Mouse (Mus musculus) layer of hippocampus, adult 2 months (tissue): ENCODE results near the gene Unc5b. TPM values are rescaled to one million over a fixed set of nuclear protein-coding genes. Genes with fewer than 3 reads are reported as not detected.

Experiments used
- DNase-seq, 2 experiments: peaks; one replicate each; pipeline ENCODE4 v3.0.0; 2022; ENCODE audit warnings: low spot score in 2 of 2
- H3K27ac ChIP-seq: fragments of 200-600 bp; 2 replicates; pipeline ENCODE4 v1.8.1; 2022
- H3K4me3 ChIP-seq: fragments of 200-600 bp; 2 replicates; pipeline ENCODE4 v1.8.1; 2022; ENCODE audit warnings: mild to moderate bottlenecking
- CTCF ChIP-seq: fragments of 200-600 bp; conservative IDR thresholded peaks from 2 replicates; pipeline ENCODE4 v1.8.1; 2022; ENCODE audit warnings: antibody characterized with exemption, mild to moderate bottlenecking, moderate library complexity
- total RNA-seq, 2 experiments: library from RNA; stranded (reverse); gene quantifications; 2 replicates each; pipeline ENCODE4 v1.2.3; 2021

The Unc5b gene
- total RNA-seq, 2 experiments from 2014 or later = 10.7 to 11.2 TPM

DNA sequence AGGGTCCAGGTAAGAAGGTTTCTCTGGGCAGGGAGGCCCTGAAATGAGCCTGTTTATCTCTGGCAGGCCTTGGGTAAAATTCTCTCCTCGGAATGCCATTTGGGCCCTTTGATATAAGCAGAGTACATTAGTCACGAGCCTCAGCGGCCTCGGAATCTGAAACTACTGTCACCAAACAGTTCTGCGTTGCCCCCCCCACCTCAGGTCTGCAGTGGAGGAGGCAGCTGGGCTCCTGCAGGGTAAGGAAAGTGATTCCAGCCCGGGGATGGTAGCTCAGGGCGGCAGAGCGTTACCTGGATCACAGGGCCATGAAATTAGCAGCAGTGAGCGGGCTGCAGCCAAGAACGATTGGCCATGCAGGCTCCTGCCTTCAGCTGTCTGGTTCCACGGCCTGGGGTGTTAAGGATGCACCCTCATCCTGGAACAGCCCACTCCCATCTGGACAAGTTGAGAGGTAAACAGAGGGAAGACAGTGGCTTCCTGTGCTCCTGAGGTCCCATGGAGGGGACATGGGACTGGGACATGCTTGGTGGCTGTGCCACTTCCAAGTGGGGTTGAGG is 94.1 kb downstream of the Unc5b start:
- Histone ChIP-seq H3K4me3 (no peak overlapping the region), H3K27ac (no peak overlapping the region)
- DNase-seq = no peak
- no peak for TF ChIP-seq CTCF

DNA sequence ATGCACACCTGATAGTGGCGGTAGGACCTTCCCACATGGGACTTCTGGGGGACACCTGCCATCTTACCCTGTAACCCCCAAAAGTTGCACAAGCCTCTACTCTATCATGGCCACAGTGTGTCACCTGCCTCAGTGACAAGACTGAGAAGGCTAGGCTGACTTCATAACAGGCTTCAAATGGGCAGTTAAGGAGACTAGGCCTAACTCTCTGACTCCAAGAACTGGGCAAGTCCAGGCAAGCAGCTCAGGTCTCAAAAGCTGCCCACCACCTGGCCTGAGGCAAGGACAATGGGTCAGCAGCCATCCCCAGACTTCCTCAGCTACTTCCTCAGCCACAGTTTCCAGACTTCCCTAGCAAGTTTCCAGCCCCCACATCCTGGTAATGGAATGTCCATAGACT is 95.6 kb downstream of the Unc5b start:
- Histone ChIP-seq H3K27ac (no peak overlapping the region), H3K4me3 (no peak overlapping the region)
- DNase-seq = no peak
- TF ChIP-seq CTCF = no peak

DNA sequence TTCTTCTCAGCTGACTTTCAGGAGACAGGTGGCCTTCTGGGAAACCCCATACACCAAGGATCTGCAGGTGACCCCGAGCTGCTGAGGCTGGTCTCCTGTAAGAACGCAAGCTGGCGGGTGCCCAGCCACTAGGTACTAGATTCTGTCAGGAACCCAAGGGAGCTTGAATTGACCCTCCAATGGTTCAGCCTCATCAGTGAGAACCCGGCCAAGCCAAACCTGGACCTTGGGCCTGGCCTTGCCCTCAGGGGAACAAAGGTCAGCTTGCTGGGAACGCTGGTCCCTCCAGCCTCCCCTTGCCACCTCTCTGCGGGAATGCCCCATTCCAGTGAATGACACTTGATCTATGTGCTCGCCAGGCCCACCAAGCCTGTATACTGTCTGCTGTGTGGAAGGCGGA is 97.9 kb downstream of the Unc5b start:
- Histone ChIP-seq H3K27ac (no peak overlapping the region), H3K4me3 (no peak overlapping the region)
- DNase-seq = no peak
- TF ChIP-seq CTCF = no peak

DNA sequence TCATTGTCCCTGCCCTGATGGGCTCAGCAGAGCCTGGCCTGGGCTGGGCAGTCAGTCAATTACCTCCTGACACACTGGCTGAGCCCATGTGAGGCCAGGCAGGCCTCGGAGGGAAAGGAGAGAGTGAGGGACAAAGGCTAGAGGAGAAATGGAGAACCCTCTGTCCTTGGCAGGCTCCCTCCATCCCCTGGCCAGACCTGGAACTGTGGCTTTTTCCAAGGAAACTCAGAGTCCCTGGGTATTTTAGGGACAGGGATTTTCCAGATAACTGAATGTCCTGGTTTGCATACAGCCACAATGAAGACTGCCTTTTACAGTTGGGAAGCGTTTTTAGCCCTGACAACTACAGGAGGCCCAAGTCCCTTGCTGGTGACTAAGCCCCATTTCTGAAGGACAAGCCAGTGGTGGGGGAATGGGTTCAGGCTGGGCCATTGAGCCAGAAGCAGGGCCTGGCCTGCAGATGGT is 99.0 kb downstream of the Unc5b start:
- no peak for DNase-seq
- Histone ChIP-seq H3K27ac (peak overlapping the region; percentile 33; the same call in 1 of the 2 replicates), H3K4me3 (no peak overlapping the region)
- TF ChIP-seq CTCF = no peak

DNA sequence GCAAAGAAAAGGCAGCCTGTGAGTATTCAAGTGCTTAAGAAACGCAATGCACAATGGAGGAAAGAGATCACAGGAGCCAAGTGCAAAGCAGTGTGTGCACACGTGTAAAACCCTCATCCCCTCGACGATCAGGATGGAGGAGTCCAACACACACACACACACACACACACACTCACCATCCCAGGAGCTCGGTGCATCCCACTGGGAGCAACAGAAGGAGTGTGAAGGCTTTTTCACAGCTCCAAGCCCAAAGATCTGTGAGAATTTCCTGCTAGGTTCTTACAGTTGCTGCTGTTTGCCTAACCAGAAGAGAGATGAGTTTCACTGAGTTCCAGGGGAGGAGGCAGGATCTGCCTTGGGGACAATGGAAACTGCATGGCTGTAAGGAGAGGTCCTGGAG is 99.6 kb downstream of the Unc5b start:
- DNase-seq = no peak
- Histone ChIP-seq H3K27ac (peak overlapping the region; percentile 33; the same call in 1 of the 2 replicates), H3K4me3 (no peak overlapping the region)
- TF ChIP-seq CTCF = no peak

DNA sequence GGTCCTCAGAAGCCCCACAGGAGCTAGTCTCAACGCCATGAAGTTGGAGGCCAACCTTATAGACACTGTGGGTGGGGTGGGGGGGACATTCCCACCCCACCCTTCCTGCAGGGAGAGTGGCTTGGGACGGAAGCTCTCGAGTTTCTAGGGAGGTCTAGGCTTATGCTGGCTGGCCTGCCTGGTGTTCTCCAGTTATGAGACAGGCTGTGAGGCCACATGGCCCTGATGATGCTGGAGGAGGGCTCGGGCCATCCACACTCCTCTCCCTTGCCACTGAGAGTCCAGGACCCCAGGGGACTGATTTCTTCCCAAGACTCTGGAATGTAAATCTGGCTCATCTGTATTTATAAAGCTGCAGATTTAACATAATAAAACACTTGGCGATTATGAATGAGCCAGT is 104.1 kb downstream of the Unc5b start:
- Histone ChIP-seq H3K4me3 (no peak overlapping the region), H3K27ac (no peak overlapping the region)
- DNase-seq = no peak
- TF ChIP-seq CTCF = no peak

DNA sequence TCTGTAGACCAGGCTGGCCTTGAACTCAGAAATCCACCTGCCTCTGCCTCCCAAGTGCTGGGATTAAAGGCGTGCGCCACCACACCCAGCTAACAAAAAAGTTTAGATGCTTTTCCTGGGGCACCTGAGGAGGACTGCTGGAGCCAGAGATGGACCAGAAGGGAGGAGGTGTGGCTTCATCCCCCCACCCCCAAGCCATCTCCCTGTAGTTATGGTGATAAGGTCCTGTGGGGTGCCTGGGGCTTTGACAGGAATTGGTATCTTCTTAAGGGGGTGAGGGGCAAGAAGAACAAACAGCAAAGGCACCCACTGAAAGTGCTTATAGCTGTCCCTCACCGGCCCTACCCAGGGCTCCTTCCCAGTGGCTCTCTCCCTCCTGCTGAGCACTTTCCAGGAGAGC is 104.5 kb downstream of the Unc5b start:
- DNase-seq = no peak
- Histone ChIP-seq H3K4me3 (no peak overlapping the region), H3K27ac (no peak overlapping the region)
- no peak for TF ChIP-seq CTCF

DNA sequence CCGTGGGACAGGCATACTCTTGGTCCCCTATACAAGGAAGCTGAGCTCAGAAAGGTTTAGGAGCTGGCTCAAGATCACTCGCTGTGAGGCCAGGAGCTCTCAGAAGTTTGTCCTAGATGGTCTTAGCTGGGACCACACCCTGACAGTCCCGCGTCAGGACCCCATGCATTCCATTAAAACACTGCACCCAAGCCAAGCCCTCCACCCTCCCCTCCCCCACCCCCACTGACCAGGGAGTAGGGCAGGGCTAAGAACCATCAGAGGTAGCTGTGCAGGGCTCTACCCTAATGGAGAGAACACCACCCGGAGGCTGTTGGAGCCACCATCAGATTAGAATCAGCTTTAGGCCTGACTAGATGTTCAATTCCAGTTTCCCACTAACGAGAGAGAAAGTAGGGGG is 106.9 kb downstream of the Unc5b start:
- no peak overlapping the region for H3K27ac ChIP-seq
- DNase-seq = no peak
- no peak for TF ChIP-seq CTCF
- H3K4me3 ChIP-seq = no peak overlapping the region

DNA sequence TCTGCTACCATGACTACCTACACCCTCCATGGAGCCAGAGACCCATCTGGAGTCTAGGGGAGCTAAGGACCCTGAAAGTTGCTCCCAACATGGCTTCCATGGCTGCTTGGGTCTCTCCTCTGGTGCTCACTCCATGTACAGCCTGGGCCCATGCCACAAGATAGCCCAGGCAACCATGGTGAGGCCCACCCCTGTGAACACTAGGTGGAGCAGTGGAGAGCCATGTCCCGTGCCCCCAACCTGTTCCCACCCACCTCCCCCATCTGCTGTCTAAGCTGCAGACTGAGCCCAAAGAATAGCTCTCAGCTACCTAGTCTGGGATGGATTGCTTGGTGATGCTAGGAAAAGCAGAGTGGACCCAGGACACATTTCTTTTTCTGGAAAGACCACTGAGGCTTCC is 108.0 kb downstream of the Unc5b start:
- TF ChIP-seq CTCF = peak; percentile 47
- no peak for DNase-seq
- H3K27ac ChIP-seq = no peak overlapping the region
- H3K4me3 ChIP-seq = no peak overlapping the region

DNA sequence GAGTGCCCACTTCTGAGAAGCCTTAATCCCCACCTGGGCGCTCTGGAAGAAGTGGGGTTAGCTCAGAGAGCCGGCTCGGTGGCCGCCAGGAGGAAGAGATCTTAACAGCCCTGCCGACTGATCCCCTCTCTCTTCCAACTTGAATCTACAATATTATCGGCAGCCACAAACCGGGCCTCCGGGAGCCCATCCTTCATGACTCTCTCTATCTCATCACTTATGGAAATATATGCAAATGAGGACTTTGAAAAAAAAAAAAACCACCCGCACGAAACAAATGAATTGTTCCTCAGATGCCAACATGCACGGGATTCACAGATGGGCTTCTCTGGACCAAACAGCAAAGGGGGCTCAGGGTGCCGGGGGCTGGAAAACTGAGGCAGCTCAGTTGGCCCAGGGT is 109.7 kb downstream of the Unc5b start:
- TF ChIP-seq CTCF = no peak
- no peak for DNase-seq
- H3K27ac ChIP-seq = no peak overlapping the region; the same call in 1 of the 2 replicates
- H3K4me3 ChIP-seq = no peak overlapping the region

DNA sequence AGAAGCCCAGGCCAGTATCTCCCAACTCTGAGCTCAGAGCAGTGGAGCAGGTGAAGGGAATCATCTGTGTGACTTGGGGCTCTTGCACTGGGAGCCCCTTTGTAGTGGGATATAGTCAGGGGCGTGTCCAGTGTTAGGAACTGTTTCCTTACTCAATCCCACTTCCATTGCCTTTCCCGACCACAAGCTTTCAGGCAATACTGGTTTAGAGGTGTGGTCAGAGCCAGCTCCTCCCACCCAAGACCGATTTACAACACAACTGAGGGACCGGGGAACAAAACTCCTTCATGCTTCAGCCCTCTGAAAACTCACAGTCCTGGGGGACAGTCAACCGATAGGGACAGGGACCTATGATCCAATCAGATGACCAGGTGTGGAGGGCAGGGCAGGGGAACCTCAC is 110.9 kb downstream of the Unc5b start:
- no peak overlapping the region for H3K4me3 ChIP-seq
- no peak for DNase-seq
- no peak for TF ChIP-seq CTCF
- H3K27ac ChIP-seq = no peak overlapping the region

DNA sequence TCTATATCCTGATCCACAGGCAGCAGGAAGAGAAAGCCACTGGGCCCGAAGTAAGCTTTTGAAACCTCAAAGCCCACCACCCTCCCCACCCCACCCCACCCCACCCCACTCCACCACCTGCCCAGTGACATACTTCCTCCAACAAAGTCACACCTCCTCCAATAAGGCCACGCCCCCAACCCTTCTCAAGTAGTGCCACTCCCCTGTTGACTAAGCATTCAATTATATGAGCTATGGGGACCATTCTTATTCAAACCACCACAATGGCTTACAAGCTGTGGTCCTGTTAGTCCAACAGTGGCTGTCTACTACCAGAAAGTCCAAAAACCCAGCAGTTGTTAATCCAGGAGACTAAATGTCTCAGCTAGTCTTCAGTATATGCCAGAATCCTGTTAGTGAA is 112.9 kb downstream of the Unc5b start:
- no peak overlapping the region for H3K27ac ChIP-seq
- no peak overlapping the region for H3K4me3 ChIP-seq
- TF ChIP-seq CTCF = no peak
- DNase-seq = no peak

DNA sequence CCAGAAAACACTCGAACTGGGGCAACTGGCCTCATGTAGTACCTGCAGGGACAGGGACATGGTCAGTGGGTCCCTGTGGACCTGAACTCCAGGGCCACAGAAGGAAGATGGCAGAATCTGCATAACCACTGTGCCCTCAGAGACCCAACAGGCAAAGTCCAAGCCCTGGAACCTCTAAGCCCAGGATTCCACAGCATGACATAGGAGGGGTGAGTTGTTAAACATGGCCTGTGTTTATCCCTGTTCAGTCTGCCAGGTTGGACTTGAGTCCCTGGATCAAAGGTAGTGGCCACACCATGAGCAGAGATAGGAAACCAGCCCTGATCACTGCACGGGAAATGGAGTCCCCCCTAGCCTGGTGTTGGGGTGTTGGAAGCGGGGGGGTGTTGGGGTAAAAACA is 114.9 kb downstream of the Unc5b start:
- DNase-seq = no peak
- H3K27ac ChIP-seq = no peak overlapping the region
- no peak for TF ChIP-seq CTCF
- no peak overlapping the region for H3K4me3 ChIP-seq

Other genes with a start within 250 kb of the Unc5b start
- 1 to 10 TPM; 2.7 to 2.9 TPM for gene Cdh23, start 135.1 kb downstream of the Unc5b start, total RNA-seq
- 10 to 100 TPM; 14.6 to 18.3 TPM for gene Slc29a3, start 78.8 kb downstream of the Unc5b start, total RNA-seq